Mouse (Mus musculus): ENCODE results near the gene Nanos2. TPM values are rescaled to one million over a fixed set of nuclear protein-coding genes. Genes with fewer than 3 reads are reported as not detected.

The Nanos2 gene
- polyA plus RNA-seq (2012): not detected in 2 replicates

GRCm38 (mm10) chr7:18987100-18987499, at the start of gene Nanos2:
Gene Nanos2 (plus strand): TSS chr7:18987400.
- TF ChIP-seq TAL1 (IDR thresholded peaks at IDR 0.05; ENCODE audit: low read length) (no peak), GATA1 (IDR thresholded peaks at IDR 0.05; ENCODE audit: low read length) (no peak)
- Histone ChIP-seq H3K36me3 (ENCODE audit: control insufficient read depth) (no peaks in the 10 kb centered on the region), H3K4me1 (ENCODE audit: control insufficient read depth) (peaks cover 22% of the 10 kb centered on the region), H3K4me3 (replicated peaks) (no peak within 1 kb of the TSS), H3K27me3 (ENCODE audit: control insufficient read depth) (peaks cover 48% of the 10 kb centered on the region), H3K9me3 (ENCODE audit: control insufficient read depth, low read length) (peaks cover 1% of the 10 kb centered on the region; the same call in 1 of the 2 replicates)

GRCm38 (mm10) chr7:18942376-18942775, 44.8 kb upstream of the Nanos2 start:
- TF ChIP-seq TAL1 (IDR thresholded peaks at IDR 0.05; ENCODE audit: low read length): no peak
- TF ChIP-seq GATA1 (IDR thresholded peaks at IDR 0.05; ENCODE audit: low read length): no peak
- Histone ChIP-seq H3K4me3 (replicated peaks) (no peak overlapping the region), H3K36me3 (ENCODE audit: control insufficient read depth) (no peaks in the 10 kb centered on the region), H3K4me1 (ENCODE audit: control insufficient read depth) (no peaks in the 10 kb centered on the region), H3K27me3 (ENCODE audit: control insufficient read depth) (no peaks in the 10 kb centered on the region), H3K9me3 (ENCODE audit: control insufficient read depth, low read length) (no peaks in the 10 kb centered on the region)

GRCm38 (mm10) chr7:18942815-18943214, 44.4 kb upstream of the Nanos2 start:
- no peaks in the 10 kb centered on the region for H3K36me3 ChIP-seq (ENCODE audit: control insufficient read depth)
- H3K27me3 ChIP-seq (ENCODE audit: control insufficient read depth): no peaks in the 10 kb centered on the region
- no peak for TF ChIP-seq GATA1 (IDR thresholded peaks at IDR 0.05; ENCODE audit: low read length)
- no peak for TF ChIP-seq TAL1 (IDR thresholded peaks at IDR 0.05; ENCODE audit: low read length)
- H3K4me1 ChIP-seq (ENCODE audit: control insufficient read depth): no peaks in the 10 kb centered on the region
- no peak overlapping the region for H3K4me3 ChIP-seq (replicated peaks)
- H3K9me3 ChIP-seq (ENCODE audit: control insufficient read depth, low read length): no peaks in the 10 kb centered on the region

GRCm38 (mm10) chr7:18948151-18948550, 39.0 kb upstream of the Nanos2 start:
- Histone ChIP-seq H3K4me1 (ENCODE audit: control insufficient read depth) (no peaks in the 10 kb centered on the region), H3K27me3 (ENCODE audit: control insufficient read depth) (0 out of 2 replicates have a peak, but pooled peaks cover 3% of the 10 kb centered on the region), H3K36me3 (ENCODE audit: control insufficient read depth) (no peaks in the 10 kb centered on the region), H3K4me3 (replicated peaks) (no peak overlapping the region), H3K9me3 (ENCODE audit: control insufficient read depth, low read length) (no peaks in the 10 kb centered on the region)
- TF ChIP-seq GATA1 (IDR thresholded peaks at IDR 0.05; ENCODE audit: low read length): no peak
- no peak for TF ChIP-seq TAL1 (IDR thresholded peaks at IDR 0.05; ENCODE audit: low read length)

- no peak for TF ChIP-seq GATA1 (IDR thresholded peaks at IDR 0.05; ENCODE audit: low read length)
- no peak for TF ChIP-seq TAL1 (IDR thresholded peaks at IDR 0.05; ENCODE audit: low read length)
- Histone ChIP-seq H3K9me3 (ENCODE audit: control insufficient read depth, low read length) (no peaks in the 10 kb centered on the region), H3K36me3 (ENCODE audit: control insufficient read depth) (no peaks in the 10 kb centered on the region), H3K4me1 (ENCODE audit: control insufficient read depth) (no peaks in the 10 kb centered on the region), H3K27me3 (ENCODE audit: control insufficient read depth) (peaks cover 7% of the 10 kb centered on the region), H3K4me3 (replicated peaks) (no peak overlapping the region)
Measured at GRCm38 (mm10) chr7:18949781-18950522, 37.2 kb upstream of the Nanos2 start.

- peaks cover 11% of the 10 kb centered on the region for H3K27me3 ChIP-seq (ENCODE audit: control insufficient read depth)
- no peaks in the 10 kb centered on the region for H3K4me1 ChIP-seq (ENCODE audit: control insufficient read depth)
- no peaks in the 10 kb centered on the region for H3K36me3 ChIP-seq (ENCODE audit: control insufficient read depth)
- H3K4me3 ChIP-seq (replicated peaks): no peak overlapping the region
- TF ChIP-seq GATA1 (IDR thresholded peaks at IDR 0.05; ENCODE audit: low read length) (no peak), TAL1 (IDR thresholded peaks at IDR 0.05; ENCODE audit: low read length) (no peak)
- H3K9me3 ChIP-seq (ENCODE audit: control insufficient read depth, low read length): no peaks in the 10 kb centered on the region
Measured at GRCm38 (mm10) chr7:18950523-18951315, 36.5 kb upstream of the Nanos2 start.

GRCm38 (mm10) chr7:18951397-18951796, 35.8 kb upstream of the Nanos2 start:
- no peaks in the 10 kb centered on the region for H3K36me3 ChIP-seq (ENCODE audit: control insufficient read depth)
- peaks cover 18% of the 10 kb centered on the region for H3K27me3 ChIP-seq (ENCODE audit: control insufficient read depth)
- TF ChIP-seq GATA1 (IDR thresholded peaks at IDR 0.05; ENCODE audit: low read length) (no peak), TAL1 (IDR thresholded peaks at IDR 0.05; ENCODE audit: low read length) (no peak)
- H3K4me1 ChIP-seq (ENCODE audit: control insufficient read depth): no peaks in the 10 kb centered on the region
- no peak overlapping the region for H3K4me3 ChIP-seq (replicated peaks)
- H3K9me3 ChIP-seq (ENCODE audit: control insufficient read depth, low read length): no peaks in the 10 kb centered on the region

- Histone ChIP-seq H3K4me3 (replicated peaks) (peak overlapping the region; percentile 42), H3K36me3 (ENCODE audit: control insufficient read depth) (no peaks in the 10 kb centered on the region), H3K9me3 (ENCODE audit: control insufficient read depth, low read length) (peaks cover 7% of the 10 kb centered on the region; the same call in 1 of the 2 replicates), H3K27me3 (ENCODE audit: control insufficient read depth) (peaks cover 79% of the 10 kb centered on the region), H3K4me1 (ENCODE audit: control insufficient read depth) (no peaks in the 10 kb centered on the region; the same call in 1 of the 2 replicates)
- no peak for TF ChIP-seq GATA1 (IDR thresholded peaks at IDR 0.05; ENCODE audit: low read length)
- TF ChIP-seq TAL1 (IDR thresholded peaks at IDR 0.05; ENCODE audit: low read length): no peak
Measured at GRCm38 (mm10) chr7:18957569-18958383, 29.4 kb upstream of the Nanos2 start.

Measured in erythroblast, embryonic 14.5 days (primary cell).